Mouse (Mus musculus): Measurements from ENCODE around the gene Gmpr. TPM values are rescaled to one million over a fixed set of nuclear protein-coding genes. Genes with fewer than 3 reads are reported as not detected.

The Gmpr gene
- polyA plus RNA-seq, 1 experiment: 296 TPM

- peaks cover 87% of the 10 kb centered on the region for H3K36me3 ChIP-seq (replicated peaks; ENCODE audit: low read length)
These were observed 7.7 kb downstream of the Gmpr start for GRCm38 (mm10) chr13:45514832-45515422.

GRCm38 (mm10) chr13:45516501-45517393 is 9.5 kb downstream of the Gmpr start:
- Histone ChIP-seq H3K9me3 (no peaks in the 10 kb centered on the region), H3K36me3 (replicated peaks; ENCODE audit: low read length) (peaks cover 90% of the 10 kb centered on the region), H3K4me1 (peaks cover 73% of the 10 kb centered on the region), H3K27me3 (replicated peaks) (no peaks in the 10 kb centered on the region), H3K4me3 (replicated peaks) (no peak overlapping the region)
- TF ChIP-seq GATA1 (IDR thresholded peaks at IDR 0.05; ENCODE audit: borderline replicate concordance, low read length) (no peak), FLI1 (IDR thresholded peaks at IDR 0.05; ENCODE audit: low read length) (no peak)

More at GRCm38 (mm10) chr13:45514832-45515422, 7.7 kb downstream of the Gmpr start:
- TF ChIP-seq GATA1 (IDR thresholded peaks at IDR 0.05; ENCODE audit: borderline replicate concordance, low read length) (no peak), FLI1 (IDR thresholded peaks at IDR 0.05; ENCODE audit: low read length) (no peak)
- H3K4me3 ChIP-seq (replicated peaks): no peak overlapping the region
- H3K4me1 ChIP-seq: peaks cover 73% of the 10 kb centered on the region
- no peaks in the 10 kb centered on the region for H3K9me3 ChIP-seq
- H3K27me3 ChIP-seq (replicated peaks): no peaks in the 10 kb centered on the region

DNA sequence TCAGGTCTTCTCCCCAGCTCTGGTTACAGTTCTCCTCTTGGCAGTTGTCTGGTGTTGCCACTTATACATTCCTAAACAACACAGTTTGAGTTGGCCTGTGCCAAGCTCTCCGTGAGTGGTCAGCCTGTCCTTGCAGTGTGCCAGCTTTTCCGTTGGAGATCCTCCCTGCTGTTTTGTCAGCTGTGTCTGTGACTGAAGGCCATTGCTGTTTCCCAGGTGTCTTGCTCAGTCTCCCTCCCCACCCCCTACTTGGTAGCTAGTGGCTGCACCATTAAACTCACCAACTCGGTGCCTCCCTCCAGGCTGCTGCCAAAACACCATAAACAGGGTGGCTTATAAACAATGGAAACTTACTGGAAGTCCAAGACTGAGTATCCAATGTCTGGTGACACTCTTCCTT is 17.1 kb downstream of the Gmpr start:
- Histone ChIP-seq H3K4me3 (replicated peaks) (no peak overlapping the region), H3K4me1 (peaks cover 85% of the 10 kb centered on the region), H3K27me3 (replicated peaks) (no peaks in the 10 kb centered on the region), H3K36me3 (replicated peaks; ENCODE audit: low read length) (peaks cover 84% of the 10 kb centered on the region), H3K9me3 (no peaks in the 10 kb centered on the region)
- TF ChIP-seq FLI1 (IDR thresholded peaks at IDR 0.05; ENCODE audit: low read length) (no peak), GATA1 (IDR thresholded peaks at IDR 0.05; ENCODE audit: borderline replicate concordance, low read length) (no peak)

GRCm38 (mm10) chr13:45524791-45525435 is 17.7 kb downstream of the Gmpr start:
- Histone ChIP-seq H3K36me3 (replicated peaks; ENCODE audit: low read length) (peaks cover 84% of the 10 kb centered on the region), H3K4me3 (replicated peaks) (no peak overlapping the region), H3K4me1 (peaks cover 88% of the 10 kb centered on the region)

DNA sequence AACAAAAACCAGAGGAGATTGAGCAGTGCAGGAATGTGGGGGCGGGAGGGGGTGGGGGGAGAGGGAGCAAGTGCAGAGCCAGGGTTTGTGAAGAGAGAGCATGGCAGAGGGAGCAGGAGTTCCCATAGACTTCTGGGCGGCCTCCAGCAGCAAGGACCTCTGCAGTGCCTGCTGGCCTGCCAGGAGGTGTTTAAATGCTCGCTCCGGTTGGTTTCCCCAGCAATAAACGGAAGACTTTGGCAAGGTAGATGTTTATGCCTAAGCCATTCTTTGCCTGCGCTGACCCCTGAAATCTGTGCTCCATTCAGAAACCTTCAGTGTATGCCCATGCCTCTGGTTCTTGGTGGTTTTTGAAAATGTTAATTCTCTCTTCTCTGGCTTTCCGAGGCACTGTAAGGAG is 19.0 kb downstream of the Gmpr start:
- Histone ChIP-seq H3K9me3 (no peaks in the 10 kb centered on the region), H3K4me3 (replicated peaks) (no peak overlapping the region), H3K4me1 (peaks cover 88% of the 10 kb centered on the region), H3K36me3 (replicated peaks; ENCODE audit: low read length) (peaks cover 84% of the 10 kb centered on the region), H3K27me3 (replicated peaks) (no peaks in the 10 kb centered on the region)
- no peak for TF ChIP-seq GATA1 (IDR thresholded peaks at IDR 0.05; ENCODE audit: borderline replicate concordance, low read length)
- no peak for TF ChIP-seq FLI1 (IDR thresholded peaks at IDR 0.05; ENCODE audit: low read length)

More at GRCm38 (mm10) chr13:45524791-45525435, 17.7 kb downstream of the Gmpr start:
- Histone ChIP-seq H3K9me3 (no peaks in the 10 kb centered on the region), H3K27me3 (replicated peaks) (no peaks in the 10 kb centered on the region)
- TF ChIP-seq GATA1 (IDR thresholded peaks at IDR 0.05; ENCODE audit: borderline replicate concordance, low read length) (no peak), FLI1 (IDR thresholded peaks at IDR 0.05; ENCODE audit: low read length) (no peak)

- Histone ChIP-seq H3K9me3 (no peaks in the 10 kb centered on the region), H3K4me3 (replicated peaks) (peak overlapping the region; percentile 85), H3K36me3 (replicated peaks; ENCODE audit: low read length) (peaks cover 84% of the 10 kb centered on the region), H3K27me3 (replicated peaks) (no peaks in the 10 kb centered on the region), H3K4me1 (peaks cover 88% of the 10 kb centered on the region)
- TF ChIP-seq GATA1 (IDR thresholded peaks at IDR 0.05; ENCODE audit: borderline replicate concordance, low read length): no peak
- no peak for TF ChIP-seq FLI1 (IDR thresholded peaks at IDR 0.05; ENCODE audit: low read length)
These were observed 20.2 kb downstream of the Gmpr start for GRCm38 (mm10) chr13:45527232-45527964.

- no peak overlapping the region for H3K4me3 ChIP-seq (replicated peaks)
- TF ChIP-seq FLI1 (IDR thresholded peaks at IDR 0.05; ENCODE audit: low read length): no peak
- TF ChIP-seq GATA1 (IDR thresholded peaks at IDR 0.05; ENCODE audit: borderline replicate concordance, low read length): no peak
- no peaks in the 10 kb centered on the region for H3K9me3 ChIP-seq
- peaks cover 92% of the 10 kb centered on the region for H3K4me1 ChIP-seq
- H3K27me3 ChIP-seq (replicated peaks): no peaks in the 10 kb centered on the region
- H3K36me3 ChIP-seq (replicated peaks; ENCODE audit: low read length): peaks cover 84% of the 10 kb centered on the region
These were observed 21.5 kb downstream of the Gmpr start for GRCm38 (mm10) chr13:45528787-45529186.

DNA sequence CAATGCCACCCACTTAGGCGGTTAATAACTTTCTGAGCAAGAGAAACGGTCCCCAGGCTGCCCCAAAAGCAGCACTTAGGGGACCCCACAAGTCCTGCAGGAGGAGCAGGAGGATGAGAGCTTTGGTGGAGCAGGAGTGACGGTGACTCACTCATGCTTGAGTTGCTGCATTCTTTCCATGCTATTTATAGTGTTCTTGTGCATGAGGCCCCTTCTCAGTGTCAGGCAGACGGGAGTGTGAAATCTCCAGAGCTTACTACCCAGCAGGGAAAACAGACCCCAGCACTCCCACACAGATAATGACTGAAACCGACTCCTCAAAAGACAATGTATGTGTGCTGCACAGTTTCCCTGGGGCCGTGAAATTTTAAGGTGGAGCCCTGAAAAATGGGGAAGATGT is 23.5 kb downstream of the Gmpr start:
- H3K9me3 ChIP-seq: no peaks in the 10 kb centered on the region
- no peaks in the 10 kb centered on the region for H3K27me3 ChIP-seq (replicated peaks)
- peaks cover 85% of the 10 kb centered on the region for H3K36me3 ChIP-seq (replicated peaks; ENCODE audit: low read length)
- no peak overlapping the region for H3K4me3 ChIP-seq (replicated peaks)
- peaks cover 93% of the 10 kb centered on the region for H3K4me1 ChIP-seq
- TF ChIP-seq FLI1 (IDR thresholded peaks at IDR 0.05; ENCODE audit: low read length) (no peak), GATA1 (IDR thresholded peaks at IDR 0.05; ENCODE audit: borderline replicate concordance, low read length) (no peak)

DNA sequence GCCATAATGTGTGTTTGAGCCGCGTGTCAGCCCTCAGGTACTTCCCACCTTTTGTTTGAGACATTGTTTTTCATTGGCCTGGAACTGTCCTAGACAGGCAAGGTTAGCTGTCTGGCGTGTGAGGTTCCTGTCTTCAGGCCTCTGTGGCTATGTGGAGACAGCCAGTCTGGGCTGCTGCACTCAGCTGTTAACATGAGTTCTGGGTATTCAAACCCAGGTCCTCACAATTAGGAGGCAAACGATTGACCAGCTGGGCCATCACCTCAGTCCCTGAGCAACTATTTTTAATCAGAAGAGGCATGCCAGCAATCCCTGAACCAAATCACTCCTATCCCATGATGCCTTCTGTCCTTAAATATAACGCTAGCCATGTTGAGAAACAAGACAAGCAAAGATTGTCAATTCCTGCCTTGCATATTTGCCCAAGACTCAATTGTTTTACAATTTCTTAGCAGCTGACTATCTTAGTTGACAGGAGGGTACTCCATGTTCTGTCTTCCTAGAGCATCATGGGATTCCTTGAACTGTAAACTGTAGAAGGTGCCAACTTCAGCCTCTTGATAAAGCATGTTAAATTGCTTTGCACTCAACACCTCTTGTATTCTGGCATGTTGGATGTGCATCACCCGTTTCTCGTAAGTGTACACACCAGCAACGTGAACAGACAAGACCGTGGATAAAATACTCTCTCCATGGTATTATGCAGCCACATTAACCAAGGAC is 28.6 kb downstream of the Gmpr start:
- Histone ChIP-seq H3K9me3 (no peaks in the 10 kb centered on the region), H3K4me1 (peaks cover 69% of the 10 kb centered on the region), H3K27me3 (replicated peaks) (no peaks in the 10 kb centered on the region), H3K36me3 (replicated peaks; ENCODE audit: low read length) (peaks cover 96% of the 10 kb centered on the region), H3K4me3 (replicated peaks) (no peak overlapping the region)
- TF ChIP-seq FLI1 (IDR thresholded peaks at IDR 0.05; ENCODE audit: low read length) (no peak), GATA1 (IDR thresholded peaks at IDR 0.05; ENCODE audit: borderline replicate concordance, low read length) (no peak)
